Mouse (Mus musculus) heart, embryonic 10.5 days (tissue): ENCODE measurements around the gene H2-Ab1. TPM values are rescaled to one million over a fixed set of nuclear protein-coding genes. Genes with fewer than 3 reads are reported as not detected.
"Not testable (repeated sequence)": the region's sequence is repeated elsewhere in the genome, so short reads cannot be mapped to it uniquely, and the experiment has no call there.

ENCODE experiments used
- DNase-seq: peaks from one replicate; pipeline ENCODE4 v3.0.0-alpha.2; 2017; ENCODE audit warnings: low spot score
- H3K27ac ChIP-seq: fragments of 300-500 bp; sonication (generic); 2 replicates; pipeline ENCODE4 v1.5.1; 2016; ENCODE audit warnings: mild to moderate bottlenecking
- H3K27me3 ChIP-seq: fragments of 300-500 bp; sonication (generic); 2 replicates; pipeline ENCODE4 v1.6.1; 2016; ENCODE audit warnings: mild to moderate bottlenecking; ENCODE audit not compliant: poor library complexity, insufficient read depth, severe bottlenecking
- H3K36me3 ChIP-seq: fragments of 300-500 bp; sonication (generic); 2 replicates; pipeline ENCODE4 v1.6.1; 2016; ENCODE audit warnings: mild to moderate bottlenecking, moderate library complexity
- H3K4me1 ChIP-seq: fragments of 300-500 bp; sonication (generic); 2 replicates; pipeline ENCODE4 v1.6.1; 2016; ENCODE audit warnings: mild to moderate bottlenecking
- H3K4me3 ChIP-seq: fragments of 300-500 bp; sonication (generic); 2 replicates; pipeline ENCODE4 v1.5.1; 2016; ENCODE audit warnings: mild to moderate bottlenecking, moderate library complexity
- H3K9me3 ChIP-seq: fragments of 300-500 bp; sonication (generic); 2 replicates; pipeline ENCODE4 v1.6.1; 2016; ENCODE audit warnings: mild to moderate bottlenecking, moderate library complexity
- WGBS: fragments of 180-500 bp; shearing (Covaris S2); methylation state at CpG from one replicate; pipeline ENCODE4 v1.1.7; 2016; 5-methylcytosine and 5-hydroxymethylcytosine counted together
- polyA plus RNA-seq: library from polyadenylated mRNA; unstranded; fragments of >200 nt; fragmentation: Nextera tagmentation; extraction: Ambion mirVana; gene quantifications from 2 replicates; pipeline ENCODE4 v1.2.1, GENCODE M21; 2016

Gene H2-Ab1
- polyA plus RNA-seq, 1 experiment from 2014 or later, result 13.2 TPM

DNA sequence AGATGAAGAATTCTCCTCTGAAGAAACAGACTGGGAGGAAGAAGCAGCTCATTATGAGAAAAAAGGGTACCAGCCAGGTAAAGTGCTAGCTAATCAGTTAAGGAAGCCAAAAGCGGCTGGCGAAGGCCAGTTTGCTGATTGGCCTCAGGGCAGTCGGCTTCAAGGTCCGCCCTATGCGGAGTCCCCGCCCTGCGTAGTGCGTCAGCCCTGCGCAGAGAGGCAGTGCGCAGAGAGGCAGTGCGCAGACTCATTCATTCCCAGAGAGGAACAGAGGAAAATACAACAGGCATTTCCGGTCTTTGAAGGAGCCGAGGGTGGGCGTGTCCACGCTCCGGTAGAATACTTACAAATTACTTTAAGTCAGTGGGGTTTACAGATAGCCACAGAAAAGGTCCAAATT lies 37.1 kb upstream of the H2-Ab1 start:
- WGBS, result 93% methylated on average over 10 of the region's 16 CpGs
- not testable (repeated sequence) for H3K27me3 ChIP-seq, H3K36me3 ChIP-seq, H3K9me3 ChIP-seq, H3K4me1 ChIP-seq, DNase-seq, H3K27ac ChIP-seq, H3K4me3 ChIP-seq

DNA sequence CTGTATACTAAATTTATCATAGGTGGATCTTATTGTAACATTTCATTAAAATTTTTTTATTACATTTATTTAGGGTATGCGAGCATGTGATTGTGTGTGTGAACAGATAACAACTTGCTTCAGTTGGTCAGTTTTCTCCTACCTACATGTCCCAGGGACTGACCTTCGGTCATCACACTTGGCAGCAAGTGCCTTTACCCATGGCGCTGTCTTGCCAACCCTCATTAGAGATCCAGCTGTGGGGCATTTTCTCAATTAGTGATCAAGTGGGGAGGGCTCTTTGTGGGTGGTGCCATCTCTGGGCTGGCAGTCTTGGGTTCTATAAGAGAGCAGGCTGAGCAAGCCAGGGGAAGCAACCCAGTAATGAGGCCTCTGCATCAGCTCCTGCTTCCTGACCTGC lies 32.7 kb upstream of the H2-Ab1 start:
- Histone ChIP-seq H3K4me1 (no peaks in the 10 kb centered on the region), H3K4me3 (no peak overlapping the region), H3K27me3 (no peaks in the 10 kb centered on the region), H3K36me3 (no peaks in the 10 kb centered on the region), H3K27ac (no peak overlapping the region), H3K9me3 (peaks cover 8% of the 10 kb centered on the region; the same call in 1 of the 2 replicates)
- 86% methylated on average over 3 of the region's 3 CpGs for WGBS
- DNase-seq, result no peak

DNA sequence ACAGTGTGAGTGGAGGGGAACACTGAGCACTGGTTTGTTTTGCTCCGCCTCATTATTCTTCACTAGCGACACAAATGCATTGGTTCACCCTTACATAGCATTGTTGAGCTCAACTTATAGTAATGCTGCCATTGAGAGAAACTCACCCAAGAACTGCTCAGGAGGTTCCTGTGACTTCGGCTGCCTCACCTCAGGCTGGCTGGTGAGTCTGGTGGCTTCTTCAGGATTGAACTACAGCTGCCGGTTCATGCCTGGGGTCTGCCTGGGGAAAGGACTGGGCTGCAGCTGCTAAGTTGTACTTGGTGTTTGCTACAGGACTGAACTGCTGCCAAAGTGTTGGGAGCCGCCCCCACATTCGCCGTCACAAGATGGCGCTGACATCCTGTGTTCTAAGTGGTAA lies 32.1 kb upstream of the H2-Ab1 start:
- whole genome bisulfite sequencing, result 94% methylated on average over 8 of the region's 8 CpGs
- H3K4me1 ChIP-seq, result no peaks in the 10 kb centered on the region

DNA sequence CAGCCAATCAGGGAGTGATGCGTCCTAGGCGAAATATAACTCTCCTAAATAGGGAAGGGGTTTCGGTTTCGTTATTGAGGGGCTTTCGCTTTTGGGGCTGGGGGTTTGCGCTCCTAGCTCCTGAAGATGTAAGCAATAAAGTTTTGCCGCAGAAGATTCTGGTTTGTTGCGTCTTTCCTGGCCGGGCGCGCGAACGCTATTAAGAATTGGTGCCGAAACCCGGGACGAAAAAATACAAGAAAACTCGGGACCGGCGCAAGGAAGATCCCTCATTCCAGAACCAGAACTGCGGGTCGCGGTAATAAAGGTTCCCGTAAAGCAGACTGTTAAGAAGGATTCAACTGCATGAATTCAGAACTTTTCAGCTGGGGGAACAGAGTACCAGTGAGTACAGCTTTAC lies 31.6 kb upstream of the H2-Ab1 start:
- H3K4me3 ChIP-seq, H3K9me3 ChIP-seq, H3K4me1 ChIP-seq, DNase-seq, H3K27ac ChIP-seq, H3K27me3 ChIP-seq, H3K36me3 ChIP-seq: not testable (repeated sequence)
- WGBS, result 94% methylated on average over 17 of the region's 23 CpGs

More for the DNA sequence above, 32.1 kb upstream of the H2-Ab1 start:
- peaks cover 8% of the 10 kb centered on the region; the same call in 1 of the 2 replicates for H3K9me3 ChIP-seq
- DNase-seq, result no peak
- H3K4me3 ChIP-seq, result no peak overlapping the region
- H3K27me3 ChIP-seq, result no peaks in the 10 kb centered on the region
- no peaks in the 10 kb centered on the region for H3K36me3 ChIP-seq
- H3K27ac ChIP-seq, result no peak overlapping the region

DNA sequence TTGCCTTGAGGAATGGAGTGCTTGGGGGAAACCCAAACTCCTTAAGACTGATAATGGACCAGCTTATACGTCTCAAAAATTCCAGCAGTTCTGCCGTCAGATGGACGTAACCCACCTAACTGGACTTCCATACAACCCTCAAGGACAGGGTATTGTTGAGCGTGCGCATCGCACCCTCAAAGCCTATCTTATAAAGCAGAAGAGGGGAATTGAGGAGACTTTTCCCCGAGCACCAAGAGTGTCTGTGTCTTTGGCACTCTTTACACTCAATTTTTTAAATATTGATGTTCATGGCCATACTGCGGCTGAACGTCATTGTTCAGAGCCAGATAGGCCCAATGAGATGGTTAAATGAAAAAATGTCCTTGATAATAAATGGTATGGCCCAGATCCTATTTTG lies 26.5 kb upstream of the H2-Ab1 start:
- not testable (repeated sequence) for H3K27me3 ChIP-seq, H3K36me3 ChIP-seq, DNase-seq, H3K9me3 ChIP-seq, H3K27ac ChIP-seq, H3K4me1 ChIP-seq, H3K4me3 ChIP-seq
- WGBS, result 88% methylated on average over 9 of the region's 9 CpGs

DNA sequence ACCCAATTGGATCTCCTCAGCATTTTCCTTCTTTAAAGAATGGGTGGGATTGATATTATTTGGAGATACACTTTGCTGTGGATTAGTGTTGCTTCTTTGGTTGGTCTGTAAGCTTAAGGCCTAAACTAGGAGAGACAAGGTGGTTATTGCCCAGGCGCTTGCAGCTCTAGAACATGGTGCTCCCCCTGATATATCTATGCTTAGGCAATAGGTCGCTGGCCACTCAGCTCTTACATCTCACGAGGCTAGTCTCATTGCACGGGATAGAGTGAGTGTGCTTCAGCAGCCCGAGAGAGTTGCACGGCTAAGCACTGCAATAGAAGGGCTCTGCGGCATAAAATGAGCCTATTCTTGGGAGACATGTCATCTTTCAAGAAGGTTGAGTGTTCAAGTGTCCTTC lies 25.5 kb upstream of the H2-Ab1 start:
- not testable (repeated sequence) for H3K9me3 ChIP-seq

DNA sequence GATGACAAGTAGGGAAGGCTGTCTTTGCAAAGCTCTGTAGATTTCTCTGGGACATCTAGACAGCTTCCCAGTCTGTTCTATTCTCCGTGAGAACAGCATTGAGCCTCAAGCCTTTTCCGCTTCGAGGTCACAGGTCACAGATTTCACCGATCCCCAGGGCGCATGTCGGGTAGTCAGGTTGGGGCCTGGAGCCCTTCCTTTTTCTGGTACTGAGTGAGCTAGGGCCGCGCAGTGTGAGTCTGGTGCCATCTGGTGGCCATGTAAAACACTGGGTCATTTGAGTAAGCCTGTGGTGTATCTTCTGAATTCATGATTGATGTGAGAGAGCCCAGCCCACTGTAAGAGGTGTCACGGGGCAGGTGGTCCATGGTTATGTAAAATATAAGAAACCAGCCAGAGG lies 22.6 kb upstream of the H2-Ab1 start:
- Histone ChIP-seq H3K4me1 (no peaks in the 10 kb centered on the region), H3K9me3 (no peaks in the 10 kb centered on the region), H3K36me3 (no peaks in the 10 kb centered on the region), H3K27ac (no peak overlapping the region), H3K4me3 (no peak overlapping the region), H3K27me3 (no peaks in the 10 kb centered on the region)
- no peak for DNase-seq
- 55% methylated on average over 9 of the region's 9 CpGs for WGBS

More for the DNA sequence above, 25.5 kb upstream of the H2-Ab1 start:
- not testable (repeated sequence) for DNase-seq, H3K36me3 ChIP-seq, H3K4me1 ChIP-seq, H3K4me3 ChIP-seq, H3K27ac ChIP-seq, H3K27me3 ChIP-seq
- 86% methylated on average over 7 of the region's 7 CpGs for WGBS

DNA sequence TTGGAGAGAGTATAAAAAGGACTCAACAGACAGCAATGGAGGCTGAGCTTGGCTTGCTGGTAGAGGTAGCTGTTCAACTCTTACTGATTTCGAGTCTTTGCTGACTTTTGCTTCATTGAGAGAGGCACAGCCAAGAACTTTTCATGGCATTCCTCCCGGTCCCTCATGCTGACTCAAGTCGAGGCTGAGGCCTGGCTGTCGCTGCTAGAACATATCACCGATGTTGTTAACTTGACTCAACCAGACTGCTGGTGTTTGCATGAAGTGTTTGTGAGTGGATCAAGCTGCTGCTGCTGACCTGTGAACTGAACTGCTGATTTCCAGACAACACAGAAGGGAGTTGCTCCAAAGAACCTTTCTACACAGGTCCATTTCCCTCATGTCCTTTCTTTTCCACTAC lies 20.8 kb upstream of the H2-Ab1 start:
- H3K27ac ChIP-seq, result no peak overlapping the region
- WGBS, result 79% methylated on average over 5 of the region's 5 CpGs
- H3K4me3 ChIP-seq, result no peak overlapping the region
- H3K4me1 ChIP-seq, result no peaks in the 10 kb centered on the region
- DNase-seq, result no peak
- no peaks in the 10 kb centered on the region for H3K27me3 ChIP-seq
- H3K9me3 ChIP-seq, result no peaks in the 10 kb centered on the region
- no peaks in the 10 kb centered on the region for H3K36me3 ChIP-seq

DNA sequence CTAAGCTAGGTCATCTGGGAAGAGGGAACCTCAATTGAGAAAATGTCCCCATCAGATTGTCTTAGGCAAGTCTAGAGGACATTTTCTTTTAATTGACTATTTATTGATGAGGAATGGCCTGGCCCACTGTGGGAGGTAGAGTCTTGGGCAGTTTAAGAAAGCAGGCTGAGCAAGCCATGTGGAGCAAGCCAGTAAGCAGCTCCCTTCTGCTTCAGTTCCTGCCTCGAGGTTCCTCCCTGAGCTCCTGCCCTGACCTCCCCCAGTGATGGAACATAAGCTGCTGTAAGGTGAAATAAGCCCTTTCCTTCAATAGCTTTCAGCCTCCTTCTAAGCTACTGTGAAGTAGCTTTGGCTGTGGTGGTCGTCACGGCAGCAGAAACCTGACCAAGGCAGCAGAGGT lies 19.7 kb upstream of the H2-Ab1 start:
- no peak for DNase-seq
- H3K4me3 ChIP-seq, result no peak overlapping the region
- H3K36me3 ChIP-seq, result no peaks in the 10 kb centered on the region
- no peak overlapping the region for H3K27ac ChIP-seq
- no peaks in the 10 kb centered on the region for H3K9me3 ChIP-seq
- H3K4me1 ChIP-seq, result no peaks in the 10 kb centered on the region
- 79% methylated on average over 3 of the region's 3 CpGs for whole genome bisulfite sequencing
- no peaks in the 10 kb centered on the region for H3K27me3 ChIP-seq

DNA sequence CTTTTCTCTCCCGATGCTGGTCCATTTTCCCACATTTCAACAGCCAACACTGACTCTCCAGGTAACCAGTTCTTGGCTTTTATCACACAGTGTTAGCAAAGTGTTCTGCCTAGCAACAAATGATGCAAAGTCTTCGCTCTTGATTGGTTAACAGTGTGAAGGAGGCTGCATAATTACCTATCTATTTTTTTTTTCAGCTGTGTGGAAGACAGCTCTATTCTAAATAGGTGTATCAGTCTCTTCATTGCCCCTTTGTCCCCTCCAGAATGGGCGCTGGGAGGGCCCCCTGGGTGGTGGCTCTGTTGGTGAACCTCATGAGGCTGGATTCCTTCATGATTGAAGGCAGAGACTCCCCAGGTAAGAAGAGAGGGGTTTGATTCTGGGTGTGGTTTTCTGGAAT lies 18.8 kb upstream of the H2-Ab1 start, which contains the start of gene H2-Ob:
Gene H2-Ob (plus strand): TSS at position 198 of the 400 bp plus-strand sequence.
- DNase-seq, result no peak
- Histone ChIP-seq H3K36me3 (no peaks in the 10 kb centered on the region), H3K27me3 (no peaks in the 10 kb centered on the region), H3K27ac (no peak within 1 kb of the TSS), H3K4me3 (no peak within 1 kb of the TSS), H3K4me1 (no peaks in the 10 kb centered on the region), H3K9me3 (no peaks in the 10 kb centered on the region)
- 60% methylated on average over 3 of the region's 3 CpGs for WGBS

DNA sequence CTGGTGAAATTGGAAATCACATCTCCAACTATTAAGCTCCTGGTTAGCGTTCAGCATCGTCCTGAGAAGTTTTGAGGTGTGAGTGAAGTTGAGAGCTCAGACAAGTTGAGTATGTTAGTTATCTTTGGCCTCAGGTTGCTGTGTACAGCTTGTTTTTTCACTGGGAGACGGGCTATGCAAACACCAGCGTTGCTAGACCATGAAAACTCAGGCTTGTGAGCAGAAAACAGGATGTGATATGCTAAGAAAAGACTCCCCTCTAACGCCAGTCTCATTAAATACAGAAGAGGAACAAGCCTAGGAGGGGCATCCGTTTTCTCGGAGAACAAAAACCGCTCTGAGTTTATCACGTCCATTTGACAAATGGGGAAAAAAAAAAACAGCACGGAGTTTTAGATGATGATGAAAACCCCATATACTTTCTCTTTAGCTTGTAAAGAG lies 17.9 kb upstream of the H2-Ab1 start:
- no peaks in the 10 kb centered on the region for H3K27me3 ChIP-seq
- no peaks in the 10 kb centered on the region for H3K9me3 ChIP-seq
- H3K27ac ChIP-seq, result no peak overlapping the region
- no peak for DNase-seq
- no peak overlapping the region for H3K4me3 ChIP-seq
- no peaks in the 10 kb centered on the region for H3K36me3 ChIP-seq
- no peaks in the 10 kb centered on the region for H3K4me1 ChIP-seq
- WGBS, result 62% methylated on average over 10 of the region's 10 CpGs

DNA sequence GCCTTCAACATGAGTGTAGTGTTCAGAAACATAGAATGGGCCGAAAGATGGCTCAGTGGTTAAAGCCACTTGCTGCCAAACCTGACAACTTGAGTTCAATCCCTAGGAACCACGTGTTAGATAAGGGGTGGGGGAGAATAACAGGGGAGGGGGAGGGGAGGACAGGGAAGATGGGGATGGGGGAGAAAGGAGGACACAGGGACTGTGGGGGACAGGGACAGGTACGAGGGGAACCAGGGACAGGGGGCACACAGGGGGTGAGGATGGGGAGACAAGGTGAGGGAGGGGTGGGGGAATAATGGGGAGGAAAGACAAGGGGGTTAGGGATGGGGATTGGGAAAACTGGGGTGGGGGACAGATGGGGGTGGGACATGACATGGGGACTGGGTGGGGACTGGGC lies 17.1 kb upstream of the H2-Ab1 start:
- Histone ChIP-seq H3K36me3 (no peaks in the 10 kb centered on the region), H3K27ac (no peak overlapping the region), H3K27me3 (no peaks in the 10 kb centered on the region), H3K9me3 (no peaks in the 10 kb centered on the region), H3K4me3 (no peak overlapping the region), H3K4me1 (no peaks in the 10 kb centered on the region)
- DNase-seq, result no peak
- WGBS, result 71% methylated on average over 3 of the region's 3 CpGs

DNA sequence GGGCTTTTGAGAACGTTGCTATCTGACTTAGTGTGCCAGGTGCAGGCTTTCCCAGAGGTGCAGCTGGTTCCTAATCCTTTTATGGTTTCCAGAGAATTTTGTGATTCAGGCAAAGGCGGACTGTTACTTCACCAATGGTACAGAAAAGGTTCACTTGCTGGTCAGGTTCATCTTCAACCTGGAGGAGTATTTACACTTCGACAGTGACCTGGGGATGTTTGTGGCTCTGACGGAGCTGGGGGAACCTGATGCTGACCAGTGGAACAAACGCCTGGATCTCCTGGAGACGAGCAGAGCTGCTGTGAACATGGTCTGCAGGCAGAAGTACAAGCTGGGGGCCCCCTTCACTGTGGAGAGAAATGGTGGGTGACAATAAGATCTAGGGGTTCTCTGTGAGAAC lies 16.6 kb upstream of the H2-Ab1 start:
- no peak overlapping the region for H3K4me3 ChIP-seq
- no peak overlapping the region for H3K27ac ChIP-seq
- no peak for DNase-seq
- H3K36me3 ChIP-seq, result no peaks in the 10 kb centered on the region
- no peaks in the 10 kb centered on the region for H3K9me3 ChIP-seq
- no peaks in the 10 kb centered on the region for H3K4me1 ChIP-seq
- no peaks in the 10 kb centered on the region for H3K27me3 ChIP-seq
- WGBS, result 69% methylated on average over 6 of the region's 6 CpGs

DNA sequence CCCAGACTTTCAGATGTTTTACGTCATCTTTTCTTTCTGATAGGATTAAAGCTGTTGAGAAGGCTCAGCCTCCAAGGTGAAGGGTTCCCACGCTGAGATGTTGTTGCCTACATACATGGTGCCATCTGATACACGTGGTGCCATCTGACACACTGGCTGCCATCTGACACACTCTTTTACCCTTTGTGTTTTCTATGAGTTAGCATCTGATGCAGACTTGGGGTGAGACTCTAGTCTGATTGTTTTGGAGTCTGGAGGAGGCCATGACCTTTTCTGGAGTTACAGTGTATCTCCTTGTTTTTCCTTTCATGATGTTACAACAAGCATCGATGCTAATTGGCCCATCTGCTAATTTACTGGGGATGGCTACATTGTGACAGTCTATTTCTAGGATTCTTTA lies 12.8 kb upstream of the H2-Ab1 start:
- H3K4me3 ChIP-seq, result no peak overlapping the region
- H3K4me1 ChIP-seq, result no peaks in the 10 kb centered on the region
- H3K9me3 ChIP-seq, result no peaks in the 10 kb centered on the region
- H3K27ac ChIP-seq, result no peak overlapping the region
- no peaks in the 10 kb centered on the region for H3K27me3 ChIP-seq
- 74% methylated on average over 4 of the region's 4 CpGs for WGBS
- no peak for DNase-seq
- H3K36me3 ChIP-seq, result no peaks in the 10 kb centered on the region
